Mouse (Mus musculus) NIH3T3 (cell line): ENCODE results near the gene St8sia6.
"Not testable (repeated sequence)": the region's sequence is repeated elsewhere in the genome, so short reads cannot be mapped to it uniquely, and the experiment has no call there.

Source experiments
- DNase-seq: peaks from one replicate; pipeline ENCODE4 v3.0.0-alpha.2; 2012; ENCODE audit warnings: low read depth

The St8sia6 gene

DNA sequence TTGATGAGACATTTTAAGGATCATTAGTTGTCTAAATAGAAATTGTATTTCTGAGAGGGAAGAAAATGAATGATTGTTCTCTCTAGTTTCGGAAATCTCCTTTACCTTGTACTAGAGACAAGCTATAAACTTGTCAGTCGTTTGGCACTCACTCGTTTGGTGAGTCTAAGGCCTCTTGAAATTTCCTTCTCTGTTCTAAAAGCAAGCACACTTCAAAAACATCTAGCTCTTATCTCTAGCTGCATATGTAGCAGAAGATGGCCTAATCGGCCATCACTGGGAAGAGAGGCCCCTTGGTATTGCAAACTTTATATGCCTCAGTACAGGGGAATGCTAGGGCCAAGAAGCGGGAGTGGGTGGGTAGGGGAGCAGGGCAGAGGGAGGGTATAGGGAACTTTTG lies 190.2 kb downstream of the St8sia6 start:
- DNase-seq: not testable (repeated sequence)

DNA sequence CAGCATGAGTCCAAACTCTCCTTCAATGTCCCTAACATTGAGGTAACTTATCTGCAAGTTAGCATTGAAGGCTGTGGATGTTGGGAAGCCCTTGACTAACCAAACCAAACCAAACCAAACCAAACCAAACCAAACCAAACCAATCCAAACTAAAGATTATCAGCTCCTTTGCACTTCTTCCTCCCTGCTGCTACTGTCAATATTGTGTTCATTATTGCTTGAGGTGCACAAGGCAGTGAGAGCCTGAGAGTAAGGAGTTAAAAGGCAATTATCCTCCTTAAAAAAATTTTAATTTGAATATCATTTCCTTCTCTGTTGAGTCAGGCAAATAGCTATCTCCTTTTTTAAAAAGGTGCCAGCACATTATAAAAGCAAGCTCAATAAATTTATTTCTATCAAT lies 190.8 kb downstream of the St8sia6 start:
- DNase-seq: no peak
